In the genomic region with DNA sequence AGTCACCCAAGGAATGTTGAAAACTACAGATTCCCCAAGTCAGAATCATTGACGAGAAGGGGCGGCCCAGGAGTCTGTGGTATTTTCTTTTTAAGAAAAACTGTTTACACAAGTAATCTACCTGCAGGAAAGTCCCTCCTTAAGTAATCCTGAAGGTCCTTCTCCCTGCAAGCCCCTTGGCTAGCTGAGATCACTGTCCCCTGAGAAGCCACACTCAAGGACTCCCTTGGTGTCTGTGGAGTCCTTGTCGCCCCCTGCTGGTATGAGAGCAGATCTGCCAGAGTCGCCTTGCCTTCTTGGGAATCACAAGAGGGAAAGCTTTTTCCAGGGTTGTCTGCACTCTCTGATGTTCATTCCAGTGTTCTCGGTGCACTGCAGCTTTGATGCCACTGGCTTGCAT, we compare ENCODE assay signal across 7 mouse cellular contexts. TPM values are rescaled to one million over a fixed set of nuclear protein-coding genes. Genes with fewer than 3 reads are reported as not detected.
DNase-seq lines count a peak whose midpoint lies in the region; ATAC-seq and TF ChIP-seq lines count a peak whose summit lies in the region.

No protein-coding gene starts in this region.

- DNase-seq in CH12.LX (ENCODE audit: extremely low read depth) (peak; percentile 78), Patski (ENCODE audit: low read depth, low spot score) (no peak)
- peak; percentile 70 to 86 for DNase-seq in heart, postnatal 14 days
- DNase-seq in layer of hippocampus, postnatal 10 days (ENCODE audit: low spot score in 2 of 2) = peak; percentile 62 to 72
- peak; percentile 84 for DNase-seq in lung, postnatal 36 days
- peak; percentile 52 for DNase-seq in right cerebral cortex, postnatal 4 days

- TF ChIP-seq CTCF in CH12.LX (conservative IDR thresholded peaks at IDR 0.05 in 1 of 2, IDR thresholded peaks at IDR 0.05 in 1 of 2; ENCODE audit: low read depth in 2 of 2, low read length in 2 of 2) = peak; percentile 82 to 84
- TF ChIP-seq CTCF in Patski (IDR thresholded peaks at IDR 0.05) = peak; percentile 83
- peak; percentile 78 for TF ChIP-seq CTCF in cortical plate, adult 2 months (IDR thresholded peaks at IDR 0.05; ENCODE audit: extremely low read depth, insufficient read depth, low read length)

- no peak overlapping the region for H3K4me2 ChIP-seq in CH12.LX (ENCODE audit: insufficient read depth, low read depth, poor library complexity, severe bottlenecking)

- in situ Hi-C loops in CH12.LX (cut with MboI; ENCODE audit: low pct_ligation_motif_present, low pct_unique_long_range_greater_than_20kb, low sequenced_read_pairs) (loop anchor here (5.0 to 25.0 kb wide), 4 partner anchors 120 to 520 kb away; no protein-coding TSS in a partner anchor), Patski (cut with MboI; ENCODE audit: low pct_unique_long_range_greater_than_20kb) (loop anchor here (5.0 to 25.0 kb wide), 2 partner anchors 120 to 1020 kb away; partner anchors contain the start of gene Arid5b)

- no peak for TF ChIP-seq POLR2A in CH12.LX (IDR thresholded peaks at IDR 0.05; ENCODE audit: low read depth, low read length)
- no peak for TF ChIP-seq POLR2A in cortical plate, adult 2 months (IDR thresholded peaks at IDR 0.05; ENCODE audit: extremely low read depth, insufficient read depth, low read length)

- CTCF ChIA-PET in Patski (lab: Charles Lee) = interaction anchor here (0.8 to 2.6 kb wide), 17 partner anchors 8 to 405 kb away, joined by 3 to 9 read pairs (median 4); no protein-coding TSS in a partner anchor

- no peak overlapping the region for H3K9ac ChIP-seq in CH12.LX (ENCODE audit: insufficient read depth, low read depth)

- no peaks in the 10 kb centered on the region for H3K27me3 ChIP-seq in CH12.LX (replicated peaks)
- no peaks in the 10 kb centered on the region for H3K27me3 ChIP-seq in Patski

- H3K79me2 ChIP-seq in CH12.LX (replicated peaks; ENCODE audit: control insufficient read depth, extremely low read depth, insufficient read depth, poor library complexity, severe bottlenecking) = no peaks in the 10 kb centered on the region

- dilution Hi-C loops in CH12.LX (cut with MboI; ENCODE audit: extremely low pct_ligation_motif_present, extremely low pct_unique_long_range_greater_than_20kb, low sequenced_read_pairs) = no loop called here

- H3K36me3 ChIP-seq in CH12.LX (replicated peaks in 1 of 2; ENCODE audit: control insufficient read depth in 1 of 2, insufficient read depth in 1 of 2, low read length in 1 of 2) = no peaks in the 10 kb centered on the region

- ATAC-seq in Patski = no peak

- TF ChIP-seq RAD21 in CH12.LX (IDR thresholded peaks at IDR 0.05; ENCODE audit: low read depth, low read length) = peak; percentile 68

- H3K9me3 ChIP-seq in CH12.LX (replicated peaks; ENCODE audit: low read length) = no peaks in the 10 kb centered on the region

- POLR2A ChIA-PET in Patski (lab: Charles Lee) = no interaction called here

- H3K4me3 ChIP-seq in CH12.LX (replicated peaks in 1 of 3; ENCODE audit: low read depth in 2 of 3, low read length in 2 of 3, poor library complexity in 1 of 3) = no peak overlapping the region
- no peak overlapping the region for H3K4me3 ChIP-seq in cortical plate, adult 2 months (ENCODE audit: insufficient read depth, low read length)

- peaks cover 3 to 19% of the 10 kb centered on the region in 2 experiments; a peak in 2 of 4 replicates for H3K4me1 ChIP-seq in CH12.LX (ENCODE audit: control insufficient read depth in 1 of 2, insufficient read depth in 2 of 2)
- H3K4me1 ChIP-seq in cortical plate, adult 2 months (ENCODE audit: control insufficient read depth, insufficient read depth, low read length) = no peaks in the 10 kb centered on the region

- TF ChIP-seq EP300 in CH12.LX (IDR thresholded peaks at IDR 0.05; ENCODE audit: low read length) = no peak

- no peak overlapping the region for H3K27ac ChIP-seq in CH12.LX (ENCODE audit: insufficient read depth, low read depth)
- no peak overlapping the region for H3K27ac ChIP-seq in cortical plate, adult 2 months (ENCODE audit: insufficient read depth, low read length)

- intact Hi-C loops in heart, postnatal 14 days (cut with DNase I) = loop anchor here (1.0 kb wide), 1 partner anchor 121 kb away; no protein-coding TSS in a partner anchor

TF ChIP-seq in CH12.LX, 34 proteins besides CTCF, POLR2A, EP300 and RAD21:
- TF ChIP-seq ZNF384 (IDR thresholded peaks at IDR 0.05; ENCODE audit: low read depth, low read length) = peak; percentile 73
- 0 out of 2 replicates have a peak, but pooled peaks have one; percentile 6 for TF ChIP-seq ZC3H11A (IDR thresholded peaks at IDR 0.05; ENCODE audit: low read depth, low read length)
- peak; percentile 84 for TF ChIP-seq SMC3 (IDR thresholded peaks at IDR 0.05; ENCODE audit: low read depth, low read length)
- TF ChIP-seq IRF4 (IDR thresholded peaks at IDR 0.05; ENCODE audit: low read depth, low read length) = 0 out of 2 replicates have a peak, but pooled peaks have one; percentile 10
- TF ChIP-seq NELFE (IDR thresholded peaks at IDR 0.05; ENCODE audit: low read depth, low read length) = no peak; the same call in 1 of the 2 replicates

RNA-seq across cellular contexts. Expression of gene Cdk1, which starts 45.7 kb away (rescaled TPM):
- 244 and 294 TPM in 2 replicates for total RNA-seq in CH12.LX (2012; rRNA removed)
- 768 and 838 TPM in 2 replicates for total RNA-seq in CH12.LX (2014; rRNA removed)
- polyA plus RNA-seq in CH12.LX (2012; ENCODE audit: insufficient read length, low read depth) = 203 and 221 TPM in 2 replicates
- polyA plus RNA-seq in Patski (2021) = 221 TPM
- 0.95 and 2.5 TPM in 2 replicates for polyA plus RNA-seq in cortical plate, adult 2 months (2012; rRNA removed)
- 10 to 100 TPM; 10.4 to 16.0 TPM for total RNA-seq in heart, postnatal 14 days (2021)
- 10 to 100 TPM in 1 of 2 experiments, 1 to 10 TPM in 1; 6.4 to 12.1 TPM for total RNA-seq in layer of hippocampus, postnatal 10 days (2021)

Comparison
In these comparisons a context has a peak if more than half of its experiments do, and no peak if none do; other contexts are left out.
1. RNA of gene Cdk1, which starts 45.7 kb away (total RNA-seq): 244 to 838 TPM in CH12.LX; 10.4 to 16.0 TPM in heart, postnatal 14 days and 6.4 to 12.1 TPM in layer of hippocampus, postnatal 10 days; every median in the first group is over 10 times any median in the second.
2. Peak in every context shown above with its lines, with median percentiles within 50 percentile points of each other: CTCF ChIP-seq.